Mouse (Mus musculus) Patski (cell line): ENCODE measurements at regions not wholly inside any gene's neighbourhood (a gene's known extent, or its start where the extent isn't known, plus 50 kb on each side); places are given as distances from the start of the nearest gene placed in this dataset.

Experiments used
- ATAC-seq: fragments of 100-300 bp; one replicate; pipeline ENCODE4 v1.8.0; 2021
- CTCF ChIA-PET: fragments of 350-600 bp; sonication (Branson Sonifier 250); formaldehyde crosslinking; loops from one replicate; lab custom pipeline; 2022; ENCODE audit warnings: inconsistent platforms; lab: Charles Lee
- POLR2A ChIA-PET: fragments of 350-600 bp; sonication (Branson Sonifier 250); formaldehyde crosslinking; loops from one replicate; lab custom pipeline; 2022; ENCODE audit warnings: antibody characterized with exemption, inconsistent platforms; lab: Charles Lee
- DNase-seq: peaks from one replicate; pipeline ENCODE4 v3.0.0-alpha.2; 2011; ENCODE audit warnings: low read depth, low spot score
- H3K27me3 ChIP-seq: fragments of 371-371 bp; one replicate; pipeline ENCODE4 v1.5.1; 2021
- CTCF ChIP-seq: fragments of 100-300 bp; IDR thresholded peaks from one replicate; pipeline ENCODE4 v1.5.1; 2021
- in situ Hi-C: fragments of 300-500 bp; cut with MboI; formaldehyde crosslinking; loops from 3 replicates; pipeline ENCODE4 v1.11.1; 2018; ENCODE audit warnings: low pct_unique_long_range_greater_than_20kb, mixed read lengths

- ATAC-seq (no peak), DNase-seq (no peak)
- CTCF ChIA-PET, result no interaction called here
- POLR2A ChIA-PET, result no interaction called here
- no peaks in the 10 kb centered on the region for H3K27me3 ChIP-seq
- TF ChIP-seq CTCF, result no peak
- in situ Hi-C loops, result no loop called here
Observed at GRCm38 (mm10) chr9:22937686-22938391, 285.0 kb upstream of the Bmper start.

GRCm38 (mm10) chr9:22944992-22945391, 277.9 kb upstream of the Bmper start:
- H3K27me3 ChIP-seq, result no peaks in the 10 kb centered on the region
- TF ChIP-seq CTCF, result no peak
- DNase-seq (no peak), ATAC-seq (no peak)
- CTCF ChIA-PET, result interaction anchor here (0.7 kb wide), 1 partner anchor 114 kb away, joined by 3 read pairs; no protein-coding TSS in a partner anchor
- in situ Hi-C loops, result no loop called here
- POLR2A ChIA-PET, result no interaction called here

- in situ Hi-C loops, result no loop called here
- CTCF ChIA-PET, result interaction anchor here (0.7 kb wide), 1 partner anchor 114 kb away, joined by 3 read pairs; no protein-coding TSS in a partner anchor
- POLR2A ChIA-PET, result no interaction called here
- H3K27me3 ChIP-seq, result no peaks in the 10 kb centered on the region
- ATAC-seq, result no peak
- DNase-seq, result no peak
- TF ChIP-seq CTCF, result no peak
Observed at GRCm38 (mm10) chr9:22945426-22945955, 277.4 kb upstream of the Bmper start.

DNA sequence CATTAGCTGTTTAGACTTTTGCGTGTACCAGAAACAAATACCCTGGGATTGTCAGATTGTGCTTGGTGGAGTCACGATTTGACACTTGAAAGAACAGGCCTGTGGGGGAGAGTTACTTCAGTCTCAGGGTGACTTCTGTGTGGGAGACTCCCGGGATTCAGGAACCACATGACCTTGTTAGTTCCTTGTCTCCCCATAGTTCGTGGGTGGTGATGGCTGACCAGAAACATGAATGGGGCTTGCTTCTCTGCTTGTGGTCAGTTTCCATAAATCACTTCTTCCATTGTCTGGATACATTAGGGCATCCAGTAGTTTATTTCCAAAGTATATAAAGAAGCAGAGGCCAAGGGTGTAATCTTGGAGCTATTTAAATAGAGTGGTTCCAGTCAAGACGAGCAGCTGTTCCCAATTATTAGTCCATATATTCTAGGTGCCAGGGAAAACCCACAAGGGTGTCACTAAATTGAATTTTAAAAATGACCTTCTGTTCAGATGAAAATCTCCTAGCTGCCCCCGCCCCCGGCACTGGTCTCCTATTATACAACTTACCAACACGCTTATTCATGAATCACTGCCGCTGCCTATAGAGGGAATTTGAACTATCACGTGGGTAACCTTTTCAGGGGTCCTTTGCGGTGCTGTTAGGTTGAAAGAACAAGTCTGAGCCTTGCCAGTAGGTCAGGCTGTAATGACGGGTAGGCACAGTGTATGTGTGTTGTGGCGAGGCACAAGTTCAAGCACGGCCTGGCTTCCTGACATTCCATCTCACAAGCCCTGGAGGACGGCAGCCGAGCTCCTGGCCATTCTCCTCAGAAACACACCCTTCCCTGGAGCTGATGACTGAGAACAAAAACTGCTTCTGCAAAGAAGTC, 270.1 kb upstream of the Bmper start:
- POLR2A ChIA-PET, result interaction anchor here (0.6 kb wide), 1 partner anchor 964 kb away, joined by 3 read pairs; no protein-coding TSS in a partner anchor
- TF ChIP-seq CTCF, result no peak
- no peaks in the 10 kb centered on the region for H3K27me3 ChIP-seq
- ATAC-seq (no peak), DNase-seq (peak; percentile 20)
- CTCF ChIA-PET, result no interaction called here
- in situ Hi-C loops, result no loop called here

GRCm38 (mm10) chr9:22962269-22962815, 260.5 kb upstream of the Bmper start:
- in situ Hi-C loops, result no loop called here
- POLR2A ChIA-PET, result no interaction called here
- ATAC-seq, result no peak
- no peak for DNase-seq
- CTCF ChIA-PET, result no interaction called here
- TF ChIP-seq CTCF, result no peak
- no peaks in the 10 kb centered on the region for H3K27me3 ChIP-seq

GRCm38 (mm10) chr9:22971312-22971711, 251.6 kb upstream of the Bmper start:
- POLR2A ChIA-PET, result no interaction called here

DNA sequence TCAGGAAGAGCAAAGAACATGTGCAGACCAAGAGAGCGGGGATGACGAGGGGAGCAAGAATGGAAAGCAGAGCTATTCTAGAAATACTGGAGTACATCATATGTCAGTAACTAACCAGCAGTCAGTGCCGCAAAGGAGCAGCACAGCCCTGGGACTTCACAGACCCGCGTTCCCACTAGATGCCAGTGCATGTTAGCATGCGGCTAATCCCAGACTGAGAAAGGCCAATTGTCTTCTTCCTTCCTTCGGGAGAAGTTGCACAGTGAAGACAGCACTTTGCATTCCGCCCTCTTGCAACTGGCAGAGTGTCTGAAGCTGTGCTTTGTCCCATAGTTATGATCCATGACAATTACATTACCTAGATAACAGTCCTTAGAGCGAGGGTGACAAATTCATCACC, 246.1 kb upstream of the Bmper start:
- no peaks in the 10 kb centered on the region for H3K27me3 ChIP-seq
- DNase-seq (no peak), ATAC-seq (no peak)
- TF ChIP-seq CTCF, result no peak
- POLR2A ChIA-PET, result no interaction called here
- CTCF ChIA-PET, result no interaction called here
- in situ Hi-C loops, result no loop called here

More at GRCm38 (mm10) chr9:22971312-22971711, 251.6 kb upstream of the Bmper start:
- no peaks in the 10 kb centered on the region for H3K27me3 ChIP-seq
- ATAC-seq, result no peak
- CTCF ChIA-PET, result interaction anchor here (1.0 to 1.5 kb wide), 2 partner anchors 109 to 279 kb away, joined by 3 read pairs; no protein-coding TSS in a partner anchor
- no peak for TF ChIP-seq CTCF
- DNase-seq, result no peak
- in situ Hi-C loops, result no loop called here

- in situ Hi-C loops, result no loop called here
- ATAC-seq (no peak), DNase-seq (no peak)
- TF ChIP-seq CTCF, result no peak
- POLR2A ChIA-PET, result no interaction called here
- CTCF ChIA-PET, result interaction anchor here (0.6 to 2.1 kb wide), 2 partner anchors 10 to 85 kb away, joined by 4 to 5 read pairs; no protein-coding TSS in a partner anchor
- H3K27me3 ChIP-seq, result no peaks in the 10 kb centered on the region
Observed at GRCm38 (mm10) chr9:22979627-22980026, 243.2 kb upstream of the Bmper start.

GRCm38 (mm10) chr9:22989508-22989907, 233.4 kb upstream of the Bmper start:
- ChIA-PET CTCF (interaction anchor here (1.3 kb wide), 2 partner anchors 10 to 217 kb away, joined by 3 to 5 read pairs; no protein-coding TSS in a partner anchor), POLR2A (interaction anchor here (0.7 kb wide), 1 partner anchor 9 kb away, joined by 3 read pairs; no protein-coding TSS in a partner anchor)
- no peaks in the 10 kb centered on the region for H3K27me3 ChIP-seq
- DNase-seq (no peak), ATAC-seq (no peak)
- in situ Hi-C loops, result no loop called here
- no peak for TF ChIP-seq CTCF

DNA sequence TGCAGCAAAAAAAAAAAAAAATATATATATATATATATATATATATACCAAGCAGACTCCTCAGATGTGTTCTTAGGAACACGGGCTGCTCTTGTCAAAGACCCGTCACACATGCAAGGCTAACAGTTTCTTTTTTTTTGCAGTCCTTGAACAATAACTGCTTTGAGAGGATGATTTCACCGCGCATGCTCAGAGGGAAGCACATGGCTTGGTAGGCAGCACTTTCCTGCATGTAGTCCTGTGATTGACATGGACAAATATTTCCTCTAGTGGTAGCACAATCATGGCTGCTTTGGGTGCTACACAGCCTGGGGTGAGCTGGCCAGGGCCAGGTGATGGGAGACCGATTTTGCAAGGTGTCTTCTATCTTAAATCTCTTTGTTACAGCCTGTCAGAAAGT, 229.3 kb upstream of the Bmper start:
- ATAC-seq (no peak), DNase-seq (no peak)
- H3K27me3 ChIP-seq, result no peaks in the 10 kb centered on the region
- in situ Hi-C loops, result no loop called here
- ChIA-PET POLR2A (no interaction called here), CTCF (no interaction called here)
- TF ChIP-seq CTCF, result no peak
